Mouse (Mus musculus): ENCODE measurements at regions not wholly inside any gene's neighbourhood (a gene's known extent, or its start where the extent isn't known, plus 50 kb on each side); places are given as distances from the start of the nearest gene placed in this dataset.

- TF ChIP-seq POLR2A (IDR thresholded peaks at IDR 0.05; ENCODE audit: borderline replicate concordance, extremely low read depth, low read depth, low read length) = no peak
- TF ChIP-seq CTCF (IDR thresholded peaks at IDR 0.05; ENCODE audit: insufficient read depth, low read length) = no peak
These were observed 427.1 kb downstream of the Dad1 start for GRCm38 (mm10) chr14:53826782-53827181.
